Mouse (Mus musculus) embryonic facial prominence, embryonic 11.5 days (tissue): ENCODE measurements around the gene Pet2. TPM values are rescaled to one million over a fixed set of nuclear protein-coding genes. Genes with fewer than 3 reads are reported as not detected.

ENCODE experiments used
- ATAC-seq: fragments of 200-750 bp; cut with Nextera tagmentation; replicated peaks from 2 replicates; pipeline ENCODE4 v1.8.0; 2017; ENCODE audit warnings: low read depth; ENCODE audit not compliant: insufficient number of reproducible peaks, low FRiP score, low TSS enrichment
- DNase-seq: peaks from one replicate; pipeline ENCODE4 v3.0.0-alpha.2; 2015; ENCODE audit warnings: low spot score
- H3K27ac ChIP-seq: fragments of 300-500 bp; sonication (generic); replicated peaks from 2 replicates; pipeline ENCODE4 v1.5.1; 2014; ENCODE audit warnings: mild to moderate bottlenecking, low read depth, low read length, control low read depth
- H3K27me3 ChIP-seq: fragments of 300-500 bp; sonication (generic); 2 replicates; pipeline ENCODE4 v1.6.1; 2014; ENCODE audit warnings: mild to moderate bottlenecking, low read length, moderate library complexity, mixed read lengths; ENCODE audit not compliant: control insufficient read depth, insufficient read depth
- H3K36me3 ChIP-seq: fragments of 300-500 bp; sonication (generic); replicated peaks from 2 replicates; pipeline ENCODE4 v1.6.1; 2014; ENCODE audit warnings: low read depth, mild to moderate bottlenecking, low read length, moderate library complexity, mixed read lengths; ENCODE audit not compliant: control insufficient read depth, insufficient read depth
- H3K4me1 ChIP-seq: fragments of 300-500 bp; sonication (generic); 2 replicates; pipeline ENCODE4 v1.6.1; 2014; ENCODE audit warnings: low read length, mixed read lengths; ENCODE audit not compliant: control insufficient read depth, insufficient read depth
- H3K4me2 ChIP-seq: fragments of 300-500 bp; sonication (generic); 2 replicates; pipeline ENCODE4 v1.6.1; 2014; ENCODE audit warnings: low read depth, mild to moderate bottlenecking, control low read depth, low read length, moderate library complexity
- H3K4me3 ChIP-seq: fragments of 300-500 bp; sonication (generic); 2 replicates; pipeline ENCODE4 v1.5.1; 2014; ENCODE audit warnings: low read depth, low read length, control low read depth
- H3K9ac ChIP-seq: fragments of 300-500 bp; sonication (generic); replicated peaks from 2 replicates; pipeline ENCODE4 v1.6.1; 2014; ENCODE audit warnings: mild to moderate bottlenecking, control low read depth, low read length
- H3K9me3 ChIP-seq: fragments of 300-500 bp; sonication (generic); replicated peaks from 2 replicates; pipeline ENCODE4 v1.6.1; 2016; ENCODE audit warnings: mild to moderate bottlenecking, low read length, inconsistent platforms, mixed read lengths; ENCODE audit not compliant: control insufficient read depth
- WGBS: fragments of 180-500 bp; shearing (Covaris S2); extraction: QIAGEN DNeasy Blood & Tissue Kit; methylation state at CpG from one replicate; pipeline ENCODE4 v1.1.7; 2014; 5-methylcytosine and 5-hydroxymethylcytosine counted together
- polyA plus RNA-seq: library from polyadenylated mRNA; unstranded; fragments of >200 nt; fragmentation: Nextera tagmentation; extraction: Ambion mirVana; gene quantifications from 2 replicates; pipeline ENCODE4 v1.2.1, GENCODE M21; 2014

Pet2 gene
- not detected in 2 replicates for polyA plus RNA-seq

DNA sequence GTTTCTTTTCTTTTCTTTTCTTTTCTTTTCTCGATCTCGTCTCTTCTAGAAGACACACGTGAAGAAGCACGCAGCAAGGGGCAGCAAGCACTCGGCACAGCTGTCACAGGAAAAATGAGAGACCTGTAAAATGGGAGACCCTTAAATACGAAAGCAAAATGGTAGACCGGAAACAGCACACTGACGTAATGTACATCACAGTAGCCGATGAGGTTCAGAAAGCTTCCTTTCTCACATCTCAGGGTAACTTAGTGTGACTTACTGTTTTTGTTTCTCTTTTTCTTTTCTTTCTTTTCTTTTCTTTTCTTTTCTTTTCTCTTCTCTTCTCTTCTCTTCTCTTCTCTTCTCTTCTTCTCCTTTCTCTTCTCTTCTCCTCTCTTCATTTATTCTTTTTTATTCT, at the start of gene Pet2:
Pet2 (minus strand) TSS at position 101 of the 400 bp plus-strand sequence.
- WGBS: 90% methylated on average over 9 of the region's 9 CpGs
- Histone ChIP-seq H3K27ac (no peak within 1 kb of the TSS), H3K36me3 (no peaks in the 10 kb centered on the region), H3K4me3 (no peak within 1 kb of the TSS), H3K4me2 (no peak within 1 kb of the TSS), H3K9me3 (no peaks in the 10 kb centered on the region), H3K9ac (no peak within 1 kb of the TSS), H3K4me1 (no peaks in the 10 kb centered on the region), H3K27me3 (no peaks in the 10 kb centered on the region)
- no peak for DNase-seq
- ATAC-seq: no peak
